Mouse (Mus musculus) layer of hippocampus, postnatal 14 days (tissue): ENCODE measurements around the gene Kdm6a. TPM values are rescaled to one million over a fixed set of nuclear protein-coding genes. Genes with fewer than 3 reads are reported as not detected.

Source experiments
- total RNA-seq, 2 experiments: library from RNA; stranded (reverse); gene quantifications; 2 replicates each; pipeline ENCODE4 v1.2.3; 2021

Kdm6a gene
- total RNA-seq, 2 experiments from 2014 or later = 34.2 to 49.7 TPM

Other genes starting within 250 kb of the Kdm6a start
- gene Dusp21, start 16.7 kb upstream of the Kdm6a start, total RNA-seq = not detected